Mouse (Mus musculus) heart, embryonic 12.5 days (tissue): ENCODE measurements around the gene Abca1. TPM values are rescaled to one million over a fixed set of nuclear protein-coding genes. Genes with fewer than 3 reads are reported as not detected.

Experiments used
- ATAC-seq: fragments of 200-750 bp; cut with Nextera tagmentation; 2 replicates; pipeline ENCODE4 v1.8.0; 2017; ENCODE audit warnings: moderate TSS enrichment, moderate library complexity; ENCODE audit not compliant: insufficient number of reproducible peaks, low FRiP score
- H3K27ac ChIP-seq: fragments of 300-500 bp; sonication (generic); 2 replicates; pipeline ENCODE4 v1.5.1; 2016; ENCODE audit warnings: mild to moderate bottlenecking, moderate library complexity; ENCODE audit not compliant: poor library complexity, severe bottlenecking
- H3K27me3 ChIP-seq: fragments of 300-500 bp; sonication (generic); replicated peaks from 2 replicates; pipeline ENCODE4 v1.6.1; 2016; ENCODE audit warnings: mild to moderate bottlenecking, moderate library complexity
- H3K36me3 ChIP-seq: fragments of 300-500 bp; sonication (generic); 2 replicates; pipeline ENCODE4 v1.6.1; 2016; ENCODE audit warnings: mild to moderate bottlenecking, moderate library complexity
- H3K4me1 ChIP-seq: fragments of 300-500 bp; sonication (generic); replicated peaks from 2 replicates; pipeline ENCODE4 v1.6.1; 2016; ENCODE audit warnings: mild to moderate bottlenecking
- H3K4me2 ChIP-seq: fragments of 300-500 bp; sonication (generic); 2 replicates; pipeline ENCODE4 v1.6.1; 2016; ENCODE audit warnings: mild to moderate bottlenecking, moderate library complexity
- H3K4me3 ChIP-seq: fragments of 300-500 bp; sonication (generic); 2 replicates; pipeline ENCODE4 v1.5.1; 2016; ENCODE audit warnings: mild to moderate bottlenecking
- H3K9ac ChIP-seq: fragments of 300-500 bp; sonication (generic); 2 replicates; pipeline ENCODE4 v1.6.1; 2016; ENCODE audit warnings: mild to moderate bottlenecking, moderate library complexity
- H3K9me3 ChIP-seq: fragments of 300-500 bp; sonication (generic); replicated peaks from 2 replicates; pipeline ENCODE4 v1.6.1; 2016; ENCODE audit warnings: mild to moderate bottlenecking, moderate library complexity
- WGBS: fragments of 180-500 bp; shearing (Covaris S2); methylation state at CpG from one replicate; pipeline ENCODE4 v1.1.7; 2016; 5-methylcytosine and 5-hydroxymethylcytosine counted together
- polyA plus RNA-seq: library from polyadenylated mRNA; unstranded; fragments of >200 nt; fragmentation: Nextera tagmentation; extraction: Ambion mirVana; gene quantifications from 2 replicates; pipeline ENCODE4 v1.2.1, GENCODE M21; 2016

The Abca1 gene
- polyA plus RNA-seq, 1 experiment from 2014 or later: 3.8 TPM

DNA sequence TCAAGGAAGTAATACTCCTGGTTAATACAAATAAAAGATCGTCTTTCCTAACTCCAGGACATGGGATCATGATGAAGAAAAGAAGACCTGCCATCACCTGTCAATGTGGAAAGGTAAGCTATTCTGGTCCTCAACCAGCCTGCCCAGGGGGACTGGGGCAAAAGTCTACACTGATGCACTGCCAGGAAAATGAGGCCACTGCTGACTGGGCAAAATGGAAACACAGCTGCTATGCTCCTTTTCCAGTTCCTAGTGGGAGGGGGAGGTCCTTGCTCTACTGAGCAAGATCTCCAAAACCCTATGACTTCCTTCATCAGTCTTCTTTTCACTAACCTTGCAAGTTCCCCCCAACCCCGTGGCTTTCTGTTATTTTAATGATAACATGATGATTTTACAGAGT, 73.1 kb downstream of the Abca1 start:
- ATAC-seq: no peak
- H3K27me3 ChIP-seq: no peaks in the 10 kb centered on the region
- H3K4me1 ChIP-seq: no peaks in the 10 kb centered on the region
- peaks cover 11% of the 10 kb centered on the region for H3K36me3 ChIP-seq
- H3K9ac ChIP-seq: no peak overlapping the region
- no peak overlapping the region for H3K4me3 ChIP-seq
- H3K9me3 ChIP-seq: no peaks in the 10 kb centered on the region
- no peak overlapping the region for H3K27ac ChIP-seq
- H3K4me2 ChIP-seq: no peak overlapping the region
- 55% methylated on average over 2 of the region's 2 CpGs for WGBS

GRCm38 (mm10) chr4:53085634-53086033, 74.1 kb downstream of the Abca1 start:
- H3K36me3 ChIP-seq: peaks cover 11% of the 10 kb centered on the region
- H3K9ac ChIP-seq: no peak overlapping the region
- H3K9me3 ChIP-seq: no peaks in the 10 kb centered on the region
- no peaks in the 10 kb centered on the region for H3K27me3 ChIP-seq
- no peaks in the 10 kb centered on the region for H3K4me1 ChIP-seq
- no peak for ATAC-seq
- no peak overlapping the region for H3K27ac ChIP-seq
- H3K4me2 ChIP-seq: no peak overlapping the region
- H3K4me3 ChIP-seq: no peak overlapping the region
- 63% methylated on average over 4 of the region's 4 CpGs for WGBS

GRCm38 (mm10) chr4:53083071-53083470, 76.6 kb downstream of the Abca1 start:
- H3K9me3 ChIP-seq: no peaks in the 10 kb centered on the region
- no peak overlapping the region for H3K27ac ChIP-seq
- H3K27me3 ChIP-seq: no peaks in the 10 kb centered on the region
- no peak overlapping the region for H3K4me2 ChIP-seq
- no peak for ATAC-seq
- no peak overlapping the region for H3K9ac ChIP-seq
- H3K4me3 ChIP-seq: no peak overlapping the region
- H3K4me1 ChIP-seq: no peaks in the 10 kb centered on the region
- WGBS: 77% methylated on average over 2 of the region's 2 CpGs
- peaks cover 9% of the 10 kb centered on the region for H3K36me3 ChIP-seq

DNA sequence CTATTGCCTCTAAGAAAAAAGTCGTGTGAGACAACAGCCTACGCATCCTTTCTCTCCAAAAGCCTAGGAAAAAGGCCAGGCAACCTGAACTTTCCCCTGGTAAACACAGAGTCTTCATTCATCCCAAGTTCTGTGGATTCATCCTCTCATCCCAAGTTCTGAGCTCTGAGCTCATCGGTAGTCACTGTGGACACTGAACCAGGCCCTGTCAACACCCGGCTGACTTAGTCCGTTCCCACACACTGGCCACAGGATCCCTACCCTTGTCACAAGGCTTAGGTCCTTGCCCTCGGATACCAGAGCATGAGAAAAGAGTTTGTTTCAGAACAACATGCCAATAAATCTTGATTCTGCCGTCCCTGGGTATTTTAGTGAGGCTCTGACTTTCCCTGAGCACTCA, 77.2 kb downstream of the Abca1 start:
- Histone ChIP-seq H3K27ac (no peak overlapping the region), H3K4me3 (no peak overlapping the region), H3K9ac (no peak overlapping the region), H3K36me3 (peaks cover 14% of the 10 kb centered on the region), H3K9me3 (no peaks in the 10 kb centered on the region), H3K4me2 (no peak overlapping the region), H3K27me3 (no peaks in the 10 kb centered on the region), H3K4me1 (no peaks in the 10 kb centered on the region)
- no peak for ATAC-seq
- 75% methylated on average over 7 of the region's 7 CpGs for WGBS

DNA sequence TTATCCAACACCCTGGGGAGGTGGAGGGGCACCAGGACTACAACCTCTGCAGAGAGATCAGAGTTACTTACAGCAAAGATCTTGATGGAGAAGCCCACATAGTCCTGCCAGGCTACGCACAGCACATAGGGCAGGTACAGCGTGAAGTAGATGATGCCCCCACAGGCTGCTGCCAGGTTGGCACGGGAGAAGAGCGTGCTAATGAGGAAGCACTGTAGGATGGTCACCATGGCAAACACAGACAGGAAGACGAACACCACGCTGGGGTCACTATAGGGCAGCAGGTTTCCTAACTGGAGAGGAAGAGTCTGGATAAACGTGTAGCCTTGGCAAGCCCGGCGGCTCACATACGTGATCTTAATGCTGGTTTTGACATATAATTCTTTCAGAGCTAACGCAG, 77.8 kb downstream of the Abca1 start:
- Histone ChIP-seq H3K4me3 (no peak overlapping the region), H3K9me3 (no peaks in the 10 kb centered on the region), H3K36me3 (peaks cover 17% of the 10 kb centered on the region), H3K27ac (no peak overlapping the region), H3K4me2 (no peak overlapping the region), H3K27me3 (no peaks in the 10 kb centered on the region), H3K4me1 (no peaks in the 10 kb centered on the region), H3K9ac (no peak overlapping the region)
- WGBS: 84% methylated on average over 11 of the region's 11 CpGs
- ATAC-seq: no peak

- WGBS: 87% methylated on average over 3 of the region's 3 CpGs
- no peaks in the 10 kb centered on the region for H3K4me1 ChIP-seq
- H3K36me3 ChIP-seq: peaks cover 31% of the 10 kb centered on the region
- no peaks in the 10 kb centered on the region for H3K9me3 ChIP-seq
- no peak overlapping the region for H3K27ac ChIP-seq
- no peak overlapping the region for H3K9ac ChIP-seq
- H3K27me3 ChIP-seq: no peaks in the 10 kb centered on the region
- no peak overlapping the region for H3K4me2 ChIP-seq
- no peak overlapping the region for H3K4me3 ChIP-seq
- ATAC-seq: no peak
Observed at GRCm38 (mm10) chr4:53080290-53080689, 79.4 kb downstream of the Abca1 start.

DNA sequence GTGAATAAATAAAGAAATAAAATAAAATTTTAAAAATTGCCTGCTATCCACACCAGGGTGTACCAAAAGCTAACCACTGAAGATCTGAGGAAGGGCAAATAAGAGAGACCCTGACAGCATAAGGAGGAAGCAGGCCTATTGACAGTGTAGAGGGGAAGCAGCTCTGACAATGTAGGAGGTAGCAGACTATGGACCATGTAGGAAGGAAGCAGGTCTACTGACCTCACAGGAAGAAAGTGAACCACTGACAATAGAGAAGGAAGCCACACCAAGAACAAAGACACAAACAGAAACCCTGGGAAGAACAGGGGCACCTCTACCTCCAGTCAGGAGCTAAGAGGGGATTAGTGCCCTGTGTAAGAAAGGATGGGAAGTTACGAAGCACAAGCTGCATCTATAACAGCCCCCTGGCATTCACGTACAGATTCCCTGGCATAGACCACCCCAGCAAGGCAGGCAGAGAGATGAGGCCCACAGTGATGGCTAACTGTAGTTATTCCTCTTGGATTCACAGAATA, 80.8 kb downstream of the Abca1 start:
- peaks cover 38% of the 10 kb centered on the region for H3K36me3 ChIP-seq
- no peaks in the 10 kb centered on the region for H3K27me3 ChIP-seq
- H3K9me3 ChIP-seq: no peaks in the 10 kb centered on the region
- no peak for ATAC-seq
- no peak overlapping the region for H3K4me3 ChIP-seq
- WGBS: 81% methylated on average over 2 of the region's 2 CpGs
- no peak overlapping the region for H3K9ac ChIP-seq
- no peaks in the 10 kb centered on the region for H3K4me1 ChIP-seq
- H3K4me2 ChIP-seq: no peak overlapping the region
- no peak overlapping the region for H3K27ac ChIP-seq

DNA sequence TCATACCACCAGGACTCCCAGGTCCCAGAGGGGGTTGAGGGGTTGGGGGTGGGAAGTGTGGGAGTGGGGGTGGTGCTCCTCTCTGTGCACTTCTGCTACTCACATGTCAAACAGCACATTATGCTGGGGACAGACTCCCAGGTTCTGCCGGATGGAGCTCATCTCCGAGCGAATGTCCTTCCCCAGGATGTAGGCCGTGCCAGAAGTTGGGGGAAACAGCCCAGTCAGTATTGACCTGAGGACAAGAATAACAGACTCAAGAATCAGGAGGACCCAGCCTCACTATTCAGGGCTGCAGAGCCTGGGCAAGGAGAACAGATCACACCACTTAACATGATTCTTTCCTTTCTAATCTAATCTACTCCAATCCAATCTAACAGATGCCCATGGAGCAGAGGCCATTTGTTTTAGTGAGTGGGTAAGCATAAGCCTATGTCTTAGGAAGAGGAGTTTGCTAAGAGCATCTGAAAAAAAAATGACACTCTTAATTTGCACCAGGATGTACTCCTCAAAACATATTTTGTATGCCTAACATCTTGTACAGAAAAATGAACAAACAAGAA, 82.8 kb downstream of the Abca1 start:
- WGBS: 67% methylated on average over 4 of the region's 4 CpGs
- H3K27ac ChIP-seq: no peak overlapping the region
- no peak for ATAC-seq
- H3K36me3 ChIP-seq: peaks cover 39% of the 10 kb centered on the region
- no peaks in the 10 kb centered on the region for H3K27me3 ChIP-seq
- no peak overlapping the region for H3K4me2 ChIP-seq
- no peak overlapping the region for H3K9ac ChIP-seq
- no peaks in the 10 kb centered on the region for H3K4me1 ChIP-seq
- no peak overlapping the region for H3K4me3 ChIP-seq
- no peaks in the 10 kb centered on the region for H3K9me3 ChIP-seq

DNA sequence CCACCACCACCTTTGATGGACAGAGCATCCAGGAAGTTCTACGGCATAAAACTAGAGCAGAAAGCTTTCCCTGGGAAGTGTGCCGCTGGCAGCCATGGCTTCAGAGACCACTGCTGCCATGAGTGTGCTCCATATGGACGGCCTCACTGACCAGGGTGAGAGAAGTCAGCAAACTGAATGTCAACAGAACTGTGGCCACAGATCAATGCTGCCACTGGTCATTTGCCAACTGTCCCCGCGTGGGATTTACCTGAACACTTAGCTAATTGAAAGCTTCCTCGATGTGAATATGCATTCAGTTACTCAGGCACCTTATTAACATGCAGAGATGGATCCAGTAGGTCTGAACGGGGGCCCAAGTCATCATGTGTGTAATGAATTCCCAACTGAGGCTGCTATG, 86.7 kb downstream of the Abca1 start:
- Histone ChIP-seq H3K9ac (no peak overlapping the region), H3K9me3 (no peaks in the 10 kb centered on the region), H3K4me1 (no peaks in the 10 kb centered on the region), H3K27ac (no peak overlapping the region), H3K36me3 (peaks cover 46% of the 10 kb centered on the region), H3K4me2 (no peak overlapping the region), H3K27me3 (no peaks in the 10 kb centered on the region), H3K4me3 (no peak overlapping the region)
- no peak for ATAC-seq
- whole genome bisulfite sequencing: 81% methylated on average over 7 of the region's 7 CpGs

DNA sequence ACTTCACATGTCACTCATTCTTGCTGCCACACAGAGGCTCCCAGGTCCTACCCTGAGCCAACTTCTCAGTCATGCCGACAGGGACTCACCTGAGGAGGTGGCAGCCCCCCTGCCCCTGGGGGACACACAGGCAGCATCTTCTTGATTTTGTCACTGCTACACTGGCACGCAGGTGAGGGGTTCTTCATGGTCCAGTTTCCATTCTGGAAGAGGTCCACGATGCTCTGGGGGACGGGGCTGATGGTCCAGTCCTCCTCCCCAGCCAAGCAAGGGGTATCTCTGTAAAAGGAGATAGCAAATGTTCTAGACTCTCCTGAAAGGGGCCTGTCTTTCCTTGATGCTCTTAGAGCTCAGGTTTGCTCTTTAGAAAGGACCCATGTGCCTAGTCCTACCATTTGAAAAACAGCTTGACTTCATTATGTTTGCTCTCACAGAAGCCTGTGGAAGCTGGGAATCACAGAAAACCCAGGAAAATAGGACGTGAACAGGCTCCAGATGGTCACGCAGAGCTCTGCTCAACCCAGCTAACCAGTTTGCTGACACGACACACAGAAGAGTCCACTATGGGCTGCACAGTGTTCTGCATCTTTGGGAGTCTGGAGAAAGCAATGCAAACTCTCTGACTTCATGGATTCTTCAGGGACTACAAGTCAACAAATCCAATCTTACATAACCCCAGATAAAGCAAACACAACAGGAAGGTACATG, 97.2 kb downstream of the Abca1 start:
- H3K27ac ChIP-seq: no peak overlapping the region

DNA sequence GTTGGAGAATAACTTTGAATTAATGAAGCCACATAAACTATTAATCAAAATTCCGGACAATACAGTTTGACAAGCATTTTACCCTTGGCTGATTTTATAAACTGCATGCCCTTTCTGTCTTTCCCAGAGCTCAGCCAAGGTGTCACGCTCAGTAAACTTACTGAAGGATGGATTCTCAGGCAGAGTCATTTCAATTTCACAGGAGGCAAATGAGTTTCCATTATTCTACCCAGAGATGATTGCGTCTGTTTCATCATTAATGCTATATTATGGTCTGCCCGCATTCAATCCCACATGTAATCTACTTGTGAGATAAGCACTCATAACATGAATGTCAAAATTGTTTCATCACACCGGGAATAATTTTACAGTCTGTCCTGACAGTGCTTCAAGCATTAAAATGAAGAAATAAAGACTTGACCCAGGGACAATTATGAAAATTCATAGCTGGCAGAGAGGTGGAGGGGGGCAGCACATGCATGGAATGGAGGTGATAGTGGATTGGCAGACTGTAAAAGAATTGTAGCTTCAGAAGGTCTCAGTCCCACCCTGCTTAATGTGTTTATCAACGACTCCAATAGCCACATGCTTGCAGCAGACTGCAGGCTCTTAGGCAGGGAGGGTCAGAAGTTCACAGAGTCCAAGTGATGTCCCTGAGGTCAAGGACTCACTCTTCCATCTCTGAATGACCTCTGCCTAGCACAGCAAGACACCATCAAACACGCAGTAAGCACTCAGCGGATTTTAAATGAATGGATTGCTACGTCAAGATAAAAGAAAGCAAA, 113.3 kb downstream of the Abca1 start:
- no peak overlapping the region for H3K4me3 ChIP-seq
- H3K36me3 ChIP-seq: peaks cover 33% of the 10 kb centered on the region
- ATAC-seq: no peak
- H3K9me3 ChIP-seq: no peaks in the 10 kb centered on the region
- no peak overlapping the region for H3K9ac ChIP-seq
- no peaks in the 10 kb centered on the region for H3K27me3 ChIP-seq
- no peak overlapping the region for H3K27ac ChIP-seq
- WGBS: 62% methylated on average over 9 of the region's 9 CpGs
- peaks cover 4% of the 10 kb centered on the region for H3K4me1 ChIP-seq
- no peak overlapping the region for H3K4me2 ChIP-seq

More for the DNA sequence above, 97.2 kb downstream of the Abca1 start:
- WGBS: 76% methylated on average over 7 of the region's 7 CpGs
- no peak for ATAC-seq
- Histone ChIP-seq H3K9ac (no peak overlapping the region), H3K4me1 (no peaks in the 10 kb centered on the region), H3K27me3 (no peaks in the 10 kb centered on the region), H3K4me3 (no peak overlapping the region), H3K4me2 (no peak overlapping the region), H3K36me3 (peaks cover 12% of the 10 kb centered on the region), H3K9me3 (no peaks in the 10 kb centered on the region)
